Mouse (Mus musculus) urinary bladder, postnatal 36 days (tissue): ENCODE results near the gene Zfp61.

ENCODE experiments used
- DNase-seq, 2 experiments: peaks; one replicate each; pipeline ENCODE4 v3.0.0; 2022; ENCODE audit warnings: low spot score in 2 of 2, mixed read lengths in 1 of 2

Gene Zfp61

DNA sequence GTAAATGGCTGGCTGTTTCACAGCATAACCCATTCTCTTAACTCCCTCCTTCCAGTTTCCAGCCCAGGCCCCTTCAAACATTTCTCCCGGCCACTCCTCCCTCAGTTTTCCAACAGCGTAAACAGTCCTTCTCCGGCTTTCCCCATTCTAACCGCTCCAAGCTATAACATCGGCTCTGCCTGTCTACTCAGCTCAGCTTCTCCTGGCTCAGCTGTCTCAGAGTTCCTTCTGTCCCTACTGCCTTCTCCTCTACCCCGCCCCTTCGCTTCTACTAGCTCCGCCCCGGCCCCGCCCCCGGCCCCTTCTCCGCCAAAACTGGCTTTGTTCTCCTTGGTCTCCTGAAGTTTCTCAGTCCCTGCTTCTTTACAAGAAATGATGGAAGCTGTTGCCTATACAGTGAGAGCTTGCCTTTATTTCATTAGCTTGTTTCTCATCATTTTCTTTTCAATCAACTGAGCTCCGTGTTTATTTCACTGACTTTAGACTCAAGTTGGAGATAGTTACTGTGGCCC is at the start of gene Zfp61:
Zfp61 (minus strand) TSS at position 462 of the 512 bp plus-strand sequence.
- no peak for DNase-seq

- no peak for DNase-seq
These were observed 47.9 kb upstream of the Zfp61 start, which contains the start of gene Lypd5 for GRCm38 (mm10) chr7:24348896-24349295. Lypd5 (plus strand) TSS chr7:24349196.

GRCm38 (mm10) chr7:24346444-24346843 is 45.4 kb upstream of the Zfp61 start:
- DNase-seq = no peak

DNA sequence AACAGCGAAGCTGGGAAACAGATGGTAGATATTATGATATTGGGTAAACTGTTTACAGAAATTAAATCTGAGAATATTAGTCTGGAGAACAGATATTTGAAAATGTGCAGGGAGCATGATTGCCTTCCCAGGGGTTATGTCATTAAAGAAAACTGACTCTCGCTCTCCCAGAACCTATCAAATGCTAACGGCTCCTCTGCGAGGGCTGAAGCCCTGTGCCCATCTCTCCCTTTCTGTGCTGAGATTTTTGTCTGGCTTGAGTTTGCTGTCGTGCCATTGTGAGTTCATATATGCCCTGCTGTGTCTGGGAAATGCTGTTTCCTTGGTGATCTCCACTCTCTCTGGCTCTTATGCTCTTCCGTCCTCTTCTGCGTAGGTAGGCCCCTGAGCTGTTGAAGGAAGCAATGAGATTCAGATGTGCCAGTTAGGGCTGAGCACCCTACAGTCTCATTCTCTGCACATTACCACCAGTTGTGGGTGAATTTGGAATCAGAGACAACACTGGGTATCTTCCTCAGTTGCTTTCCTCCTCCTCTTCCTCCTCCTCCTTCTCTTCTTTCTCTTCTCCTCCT is 42.8 kb upstream of the Zfp61 start:
- DNase-seq = no peak

DNA sequence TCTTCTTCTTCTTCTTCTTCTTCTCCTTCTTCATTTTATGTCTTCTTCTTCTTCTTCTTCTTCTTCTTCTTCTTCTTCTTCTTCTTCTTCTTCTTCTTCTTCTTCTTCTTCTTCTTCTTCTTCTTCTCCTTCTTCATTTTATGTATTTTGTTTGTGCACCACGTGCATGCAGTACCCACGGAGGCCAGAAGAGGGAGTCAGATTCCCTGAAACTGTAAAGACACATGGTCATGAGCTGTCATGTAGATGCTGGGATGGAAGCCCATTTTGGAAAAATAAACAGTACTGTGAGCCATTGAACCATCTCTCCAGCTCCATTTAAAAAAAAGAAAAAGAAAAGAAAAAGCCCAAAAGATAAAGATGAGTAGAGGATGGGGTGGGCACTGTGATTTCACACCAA is 37.2 kb upstream of the Zfp61 start:
- no peak for DNase-seq

DNA sequence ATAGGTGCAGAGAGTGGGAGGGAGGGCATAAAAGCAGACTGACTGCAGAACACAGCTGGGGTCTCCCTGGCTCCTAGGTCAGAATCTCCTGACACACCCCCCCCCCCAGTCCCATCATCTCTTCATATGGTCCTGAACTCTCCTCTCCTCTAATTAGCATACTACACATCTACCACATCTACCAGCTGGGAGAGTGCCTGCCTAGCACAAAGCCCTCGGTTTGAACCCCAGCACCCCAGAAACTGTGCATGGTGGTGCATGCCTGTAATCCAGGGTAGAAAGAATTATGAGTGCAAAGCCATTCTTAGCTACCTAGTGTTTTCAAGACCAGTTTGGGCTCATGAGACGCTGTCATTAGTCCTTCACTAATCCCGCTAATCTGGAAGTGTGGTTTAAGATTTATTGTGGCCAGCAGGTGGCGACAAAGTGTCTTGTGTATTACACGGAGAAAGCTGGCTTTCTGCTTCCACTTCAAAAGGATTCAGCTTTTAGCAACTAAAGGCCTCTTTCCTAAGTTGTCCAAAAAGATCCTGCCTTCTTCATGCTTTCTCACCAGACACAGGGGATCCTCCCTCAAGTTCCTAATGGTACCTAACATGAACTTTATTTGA is 34.8 kb upstream of the Zfp61 start:
- peak; percentile 61 to 65 for DNase-seq

GRCm38 (mm10) chr7:24333304-24333986 is 32.4 kb upstream of the Zfp61 start, which contains the start of gene Tescl:
Tescl (minus strand) TSS chr7:24333936.
- DNase-seq = peak in 1 of 2 experiments; percentile 9

DNA sequence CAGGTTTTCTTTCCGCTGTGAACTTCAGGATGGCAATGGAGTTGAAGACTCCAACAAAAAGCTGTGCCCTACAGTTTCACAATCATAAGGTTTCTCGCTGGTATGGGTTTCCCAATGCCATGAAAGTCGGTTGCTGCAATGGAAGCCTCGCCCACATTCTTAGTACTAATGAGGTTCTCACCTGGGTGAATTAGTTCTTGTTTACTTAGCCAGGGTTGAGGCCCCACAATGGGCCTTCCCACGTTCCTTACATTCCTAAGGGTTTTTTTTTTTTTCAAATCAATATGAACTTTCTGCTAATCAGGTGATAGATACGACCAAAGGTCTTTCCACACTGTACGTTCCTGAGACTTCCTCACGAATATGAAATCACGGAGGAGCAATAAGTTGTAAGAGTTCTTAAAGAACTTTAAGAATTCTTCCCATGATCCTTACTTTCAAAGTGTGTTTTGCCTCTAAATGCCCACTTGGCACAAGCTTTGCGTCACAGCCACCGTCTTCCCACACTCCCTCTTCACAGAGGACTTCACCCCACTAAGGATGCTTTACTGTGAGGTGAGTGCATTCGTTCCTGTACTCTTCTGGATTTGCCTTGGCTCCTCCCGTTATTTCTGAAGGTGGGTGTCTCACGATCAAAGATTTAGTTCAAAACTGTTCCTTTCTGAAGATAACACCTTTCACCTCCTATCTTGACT is 26.4 kb upstream of the Zfp61 start:
- no peak for DNase-seq

- no peak for DNase-seq
These were observed 25.5 kb upstream of the Zfp61 start for GRCm38 (mm10) chr7:24326273-24327135.

DNA sequence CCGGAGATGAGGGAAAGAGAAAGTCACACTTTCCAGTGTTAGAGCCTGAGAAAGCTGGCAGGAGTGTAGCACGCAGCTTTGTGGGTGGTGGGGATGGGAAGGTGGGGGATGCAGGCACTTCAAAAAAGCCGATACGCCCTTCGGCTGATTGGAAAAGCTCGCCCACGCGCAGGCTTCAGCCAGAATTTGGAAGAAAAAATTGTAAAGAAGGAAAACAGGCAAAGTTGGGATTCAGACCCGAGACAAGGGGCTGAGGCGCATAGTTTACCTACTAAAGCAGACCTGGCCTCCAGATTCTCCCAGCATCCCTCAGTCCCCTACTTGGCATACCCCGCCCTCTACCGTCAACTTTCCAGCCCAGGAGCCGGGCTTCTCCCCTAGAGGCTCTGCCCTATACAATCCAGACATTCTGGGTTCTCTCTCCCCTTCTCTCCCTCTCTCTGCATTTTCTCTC is 24.7 kb upstream of the Zfp61 start:
- DNase-seq = no peak

DNA sequence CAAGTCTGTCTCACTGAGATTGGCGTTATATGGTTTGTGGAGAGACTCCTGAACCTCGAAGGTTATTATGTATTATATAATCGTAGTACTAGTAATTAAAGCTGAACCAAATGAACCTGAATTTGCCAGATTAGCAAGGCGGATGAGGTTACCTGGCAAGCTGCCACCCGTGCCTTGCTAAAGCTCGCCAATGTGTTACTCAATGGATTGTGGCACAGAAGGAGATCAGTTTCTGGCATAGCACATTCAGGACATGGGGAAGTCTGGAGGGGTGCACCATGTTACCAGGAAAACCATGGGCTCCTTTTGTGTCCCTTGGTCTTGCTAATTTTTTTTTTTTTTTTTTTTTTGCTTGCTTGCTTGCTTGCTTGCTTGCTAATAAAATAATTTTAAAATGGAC is 24.2 kb upstream of the Zfp61 start:
- peak in 1 of 2 experiments; percentile 36 for DNase-seq

- DNase-seq = no peak
These were observed 21.6 kb upstream of the Zfp61 start for GRCm38 (mm10) chr7:24322593-24322992.

- DNase-seq = no peak
These were observed 17.9 kb upstream of the Zfp61 start for GRCm38 (mm10) chr7:24318942-24319341.

DNA sequence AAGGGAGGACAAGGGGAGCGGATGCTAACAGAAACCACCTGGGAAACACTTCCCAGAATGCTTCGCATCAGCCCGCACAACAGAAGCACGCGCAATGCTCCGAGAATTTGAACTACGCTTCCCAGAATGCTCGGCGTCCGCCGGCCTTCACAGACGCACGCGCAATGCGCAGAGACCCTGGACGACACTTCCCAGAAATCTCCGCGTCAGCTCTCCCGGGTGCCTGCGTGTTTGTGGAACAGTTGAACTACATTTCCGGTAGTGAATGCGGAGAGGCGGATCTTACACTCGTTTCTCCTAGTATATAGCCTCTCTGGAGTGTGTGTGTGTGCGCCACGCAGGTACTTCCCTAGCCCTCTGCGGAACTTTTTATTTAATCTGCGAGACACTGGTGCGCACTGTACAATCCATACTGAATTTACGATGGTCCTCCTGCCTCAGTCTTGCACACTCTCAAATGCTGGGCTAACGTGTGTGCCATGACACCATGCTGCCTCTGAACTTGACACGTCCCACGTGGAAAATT is 15.6 kb upstream of the Zfp61 start, which contains the start of gene Zfp94:
Zfp94 (minus strand) TSS at position 100 of the 526 bp plus-strand sequence.
- peak; percentile 90 to 95 for DNase-seq

GRCm38 (mm10) chr7:24315726-24316566 is 14.9 kb upstream of the Zfp61 start:
- no peak for DNase-seq

GRCm38 (mm10) chr7:24299823-24300481 is 1.1 kb downstream of the Zfp61 start:
- no peak for DNase-seq

GRCm38 (mm10) chr7:24298973-24299708 is 1.9 kb downstream of the Zfp61 start:
- peak; percentile 62 to 69 for DNase-seq

GRCm38 (mm10) chr7:24298635-24298972 is 2.4 kb downstream of the Zfp61 start:
- no peak for DNase-seq
